Mouse (Mus musculus) MEL (cell line): ENCODE results near the gene Ctnnbl1.
A peak's percentile ranks its signal among the peaks of the same experiment; 100 is the strongest.

Experiments used
- CHD2 ChIP-seq: IDR thresholded peaks from 2 replicates; pipeline ENCODE4 v1.6.1; 2011; ENCODE audit warnings: low read length, improper control_type of control experiment
- CTCF ChIP-seq, 3 experiments: IDR thresholded peaks in 2 of 3; conservative IDR thresholded peaks in 1 of 3; 2 replicates each; pipeline ENCODE4 v1.5.1; 2011 to 2012; ENCODE audit warnings: low read length in 3 of 3, low read depth in 2 of 3, mild to moderate bottlenecking in 2 of 3, improper control_type of control experiment in 1 of 3, inconsistent platforms in 1 of 3, mixed read lengths in 1 of 3, moderate library complexity in 1 of 3; ENCODE audit not compliant: control insufficient read depth in 1 of 3, insufficient read depth in 1 of 3, poor library complexity in 1 of 3, severe bottlenecking in 1 of 3
- E2F4 ChIP-seq: IDR thresholded peaks from 2 replicates; pipeline ENCODE4 v1.6.1; 2011; ENCODE audit warnings: low read depth, low read length, improper control_type of control experiment, borderline replicate concordance
- GATA1 ChIP-seq: IDR thresholded peaks from 2 replicates; pipeline ENCODE4 v1.6.1; 2011; ENCODE audit warnings: low read depth, low read length, improper control_type of control experiment
- MYC ChIP-seq: IDR thresholded peaks from 2 replicates; pipeline ENCODE4 v1.6.1; 2011; ENCODE audit warnings: low read depth, mild to moderate bottlenecking, low read length, improper control_type of control experiment, moderate library complexity
- POLR2A ChIP-seq, 2 experiments: IDR thresholded peaks; 2 replicates each; pipeline ENCODE4 v1.6.1; 2011 to 2012; ENCODE audit warnings: low read length in 2 of 2, mild to moderate bottlenecking in 2 of 2, control low read depth in 1 of 2, improper control_type of control experiment in 1 of 2, low read depth in 1 of 2, moderate library complexity in 1 of 2; ENCODE audit not compliant: control insufficient read depth in 1 of 2, insufficient read depth in 1 of 2, poor library complexity in 1 of 2
- RCOR1 ChIP-seq: IDR thresholded peaks from 2 replicates; pipeline ENCODE4 v1.6.1; 2012; ENCODE audit warnings: low read depth, mild to moderate bottlenecking, inconsistent platforms, low read length, improper control_type of control experiment
- TAL1 ChIP-seq: IDR thresholded peaks from 2 replicates; pipeline ENCODE4 v1.6.1; 2012; ENCODE audit warnings: mild to moderate bottlenecking, inconsistent platforms, low read length, moderate library complexity, mixed read lengths
- TBP ChIP-seq: IDR thresholded peaks from 2 replicates; pipeline ENCODE4 v1.8.0; 2011; ENCODE audit warnings: low read depth, low read length, improper control_type of control experiment
- TCF12 ChIP-seq: IDR thresholded peaks from 2 replicates; pipeline ENCODE4 v1.6.1; 2014; ENCODE audit warnings: low read depth, mild to moderate bottlenecking, inconsistent platforms, low read length, improper control_type of control experiment, moderate library complexity
- USF1 ChIP-seq: IDR thresholded peaks from 2 replicates; pipeline ENCODE4 v1.6.1; 2014; ENCODE audit warnings: low read depth, mild to moderate bottlenecking, inconsistent platforms, low read length, improper control_type of control experiment, moderate library complexity
- ZKSCAN1 ChIP-seq: IDR thresholded peaks from 2 replicates; pipeline ENCODE4 v1.6.1; 2012; ENCODE audit warnings: low read depth, mild to moderate bottlenecking, inconsistent platforms, low read length, improper control_type of control experiment, moderate library complexity

DNA sequence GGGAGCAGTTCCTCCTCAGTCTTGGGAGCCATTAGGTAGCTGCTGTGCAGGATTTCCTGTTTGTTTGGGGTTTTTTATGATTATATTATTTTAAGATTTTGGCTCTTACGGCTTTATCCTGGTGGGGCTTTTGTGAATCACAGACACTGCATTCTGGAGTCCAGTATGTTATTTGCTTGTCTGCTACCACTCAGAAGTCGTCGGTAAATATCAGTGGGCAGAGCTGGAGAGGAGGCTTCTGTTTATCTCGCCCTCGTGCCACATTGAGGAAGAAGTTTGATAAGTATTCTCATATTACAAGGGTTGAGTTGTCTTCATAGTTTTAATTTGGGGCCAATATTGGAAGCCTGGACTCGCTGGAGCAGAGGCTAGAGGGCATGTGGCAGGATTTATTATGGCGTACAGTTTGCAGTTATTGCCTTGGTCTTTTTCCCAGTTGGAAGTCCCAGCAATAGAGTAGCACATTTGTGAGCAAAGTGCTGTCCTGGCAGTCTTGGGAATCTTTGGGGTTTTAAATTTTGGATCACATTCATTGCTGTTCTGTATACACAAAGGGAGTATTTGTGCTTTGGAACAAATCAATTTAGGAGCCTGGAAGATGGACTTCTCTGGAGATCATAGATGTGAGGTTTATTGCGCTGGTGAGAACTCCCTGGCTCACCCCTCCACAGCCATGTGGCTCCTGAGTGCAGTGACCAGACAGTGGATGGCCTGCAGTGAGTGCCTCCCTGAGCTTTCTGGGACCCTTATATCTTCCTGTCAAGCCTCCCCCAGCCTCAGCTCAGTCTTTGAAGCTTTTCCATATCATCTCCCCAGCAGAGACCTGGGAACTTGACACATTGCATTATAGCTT lies 64.5 kb downstream of the Ctnnbl1 start:
- TF ChIP-seq POLR2A (IDR thresholded peaks at IDR 0.05; ENCODE audit: control insufficient read depth in 1 of 2, insufficient read depth in 1 of 2, low read depth in 1 of 2, low read length in 2 of 2, poor library complexity in 1 of 2), result no peak
- no peak for TF ChIP-seq CTCF (IDR thresholded peaks at IDR 0.05 in 2 of 3, conservative IDR thresholded peaks at IDR 0.05 in 1 of 3; ENCODE audit: control insufficient read depth in 1 of 3, insufficient read depth in 1 of 3, low read depth in 2 of 3, low read length in 3 of 3, poor library complexity in 1 of 3, severe bottlenecking in 1 of 3)
- TF ChIP-seq MYC, result peak; percentile 50; the same call in 1 of the 2 replicates
- TF ChIP-seq TAL1, result peak; percentile 8; the same call in 1 of the 2 replicates
- TF ChIP-seq ZKSCAN1, result no peak
- peak; percentile 72 for TF ChIP-seq TCF12
- TF ChIP-seq GATA1, result peak; percentile 84
- TF ChIP-seq RCOR1, result peak; percentile 75
- TF ChIP-seq TBP, result no peak
- TF ChIP-seq E2F4, result no peak
- TF ChIP-seq USF1, result peak; percentile 12; the same call in 1 of the 2 replicates
- no peak for TF ChIP-seq CHD2
